Mouse (Mus musculus) monocyte, adult 5-6 weeks (primary cell): ENCODE results near the gene Stxbp3. TPM values are rescaled to one million over a fixed set of nuclear protein-coding genes. Genes with fewer than 3 reads are reported as not detected.
"Not testable (repeated sequence)": the region's sequence is repeated elsewhere in the genome, so short reads cannot be mapped to it uniquely, and the experiment has no call there.

ENCODE experiments used
- ATAC-seq: fragments of 153-309, 156-312 bp; replicated peaks from 2 replicates; pipeline ENCODE4 v1.8.0; 2017; ENCODE audit warnings: mild to moderate bottlenecking; ENCODE audit not compliant: low TSS enrichment, insufficient number of reproducible peaks, severe bottlenecking, poor library complexity, low FRiP score
- total RNA-seq: library from RNA; stranded (forward); fragments of 200-1000, 200-491, 200-594 nt; gene quantifications from 3 replicates; pipeline ENCODE4 v1.2.3, GENCODE M21; 2017

Stxbp3 gene
- total RNA-seq: 93.4 to 111 TPM (median 93.8 TPM) in 3 replicates

- peak; percentile 93 for ATAC-seq
Measured at GRCm38 (mm10) chr3:108840000-108840715, at the start of gene Stxbp3. Stxbp3 (minus strand) TSS chr3:108840526.

GRCm38 (mm10) chr3:108889908-108890307, 49.6 kb upstream of the Stxbp3 start, which contains the start of gene Fndc7:
Fndc7 (minus strand) TSS chr3:108890008.
- no peak for ATAC-seq

- no peak for ATAC-seq
Measured at GRCm38 (mm10) chr3:108887618-108887975, 47.3 kb upstream of the Stxbp3 start.

- no peak for ATAC-seq
Measured at GRCm38 (mm10) chr3:108886934-108887617, 46.8 kb upstream of the Stxbp3 start.

GRCm38 (mm10) chr3:108885686-108886530, 45.6 kb upstream of the Stxbp3 start:
- peak; percentile 35; the same call in 1 of the 2 replicates for ATAC-seq

- ATAC-seq: no peak
Measured at GRCm38 (mm10) chr3:108884706-108885289, 44.5 kb upstream of the Stxbp3 start.

GRCm38 (mm10) chr3:108883067-108883466, 42.7 kb upstream of the Stxbp3 start:
- no peak for ATAC-seq

- ATAC-seq: not testable (repeated sequence)
Measured at GRCm38 (mm10) chr3:108881873-108882272, 41.5 kb upstream of the Stxbp3 start.

GRCm38 (mm10) chr3:108880544-108881507, 40.5 kb upstream of the Stxbp3 start:
- ATAC-seq: peak; percentile 29; the same call in 1 of the 2 replicates

GRCm38 (mm10) chr3:108879836-108880435, 39.6 kb upstream of the Stxbp3 start:
- no peak for ATAC-seq

- ATAC-seq: no peak
Measured at GRCm38 (mm10) chr3:108879129-108879528, 38.8 kb upstream of the Stxbp3 start.

GRCm38 (mm10) chr3:108870631-108871030, 30.3 kb upstream of the Stxbp3 start:
- no peak for ATAC-seq

GRCm38 (mm10) chr3:108867449-108867848, 27.1 kb upstream of the Stxbp3 start:
- ATAC-seq: no peak

- ATAC-seq: no peak
Measured at GRCm38 (mm10) chr3:108865676-108866075, 25.4 kb upstream of the Stxbp3 start.

GRCm38 (mm10) chr3:108865129-108865528, 24.8 kb upstream of the Stxbp3 start:
- ATAC-seq: no peak

GRCm38 (mm10) chr3:108863091-108863490, 22.8 kb upstream of the Stxbp3 start:
- ATAC-seq: no peak

- ATAC-seq: not testable (repeated sequence)
Measured at GRCm38 (mm10) chr3:108862282-108862681, 22.0 kb upstream of the Stxbp3 start.
